15 mouse cellular contexts compared by ENCODE assay signal in the genomic region with DNA sequence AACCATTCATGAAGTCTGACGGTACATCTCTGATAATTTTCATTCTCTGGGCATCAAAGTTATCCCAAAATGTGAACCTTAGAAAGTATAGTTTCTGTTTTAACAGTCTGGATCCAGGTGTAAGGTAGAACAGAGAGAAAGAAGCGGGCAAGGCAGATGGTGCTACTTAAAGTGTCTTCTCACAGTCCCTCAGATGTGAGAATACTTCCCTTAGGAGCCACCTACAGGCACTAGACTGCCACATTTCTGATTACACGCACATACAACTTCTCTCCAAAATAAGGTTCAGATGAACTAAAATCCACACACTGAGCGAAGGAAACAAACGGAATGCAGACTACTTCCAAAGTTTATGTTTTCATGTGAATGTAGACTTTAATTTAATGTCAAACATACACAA.
"Had no signal": no experiment of that assay in that cellular context is flagged by ENCODE, and none has a peak within 500 bp of the region (broad histone marks: within the 10 kb centered on the region; RNA-seq: fewer than 3 reads in every experiment).

No protein-coding gene starts in this region.

- ATAC-seq: liver, postnatal 0 days; lung, postnatal 0 days; midbrain, embryonic 13.5 days; midbrain, embryonic 15.5 days had no signal

- DNase-seq: liver, postnatal 0 days; lung, adult 2 months; lung, postnatal 14 days; lung, postnatal 36 days; right cerebral cortex, postnatal 25 days; thymus, adult 18-20 months; thymus, postnatal 14 days; thymus, postnatal 36 days had no signal

- H3K27ac ChIP-seq: lung, embryonic 15.5 days; macrophage; midbrain, embryonic 13.5 days; midbrain, embryonic 15.5 days; neural tube, embryonic 12.5 days had no signal

- H3K4me3 ChIP-seq: lung, embryonic 15.5 days; megakaryocyte, embryonic 14.5 days; midbrain, embryonic 13.5 days; midbrain, embryonic 15.5 days; neural tube, embryonic 12.5 days had no signal
